Mouse (Mus musculus): ENCODE data around the gene Sec22b. TPM values are rescaled to one million over a fixed set of nuclear protein-coding genes. Genes with fewer than 3 reads are reported as not detected.

Gene Sec22b
- total RNA-seq, 4 experiments from 2014 or later, result 102 to 214 (median 143) TPM

DNA sequence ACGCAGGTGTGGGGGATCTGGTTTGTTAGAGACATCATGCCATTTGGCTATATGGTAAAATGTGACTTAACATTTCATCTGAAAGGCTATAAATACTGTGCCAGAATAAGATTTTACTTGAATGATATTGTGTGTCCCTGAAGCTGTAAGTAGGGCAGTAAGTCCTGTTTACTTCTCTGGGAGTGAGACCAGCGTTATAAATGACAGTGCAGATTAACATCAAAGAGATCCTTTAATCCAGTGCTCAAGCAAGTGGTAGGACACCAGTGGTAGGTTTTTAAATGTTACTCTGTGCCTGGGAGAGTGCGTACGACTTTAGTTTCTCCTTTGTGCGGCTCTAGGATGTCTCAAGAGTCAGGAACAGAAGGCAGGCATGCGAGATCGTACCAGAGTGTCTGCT, 10.1 kb downstream of the Sec22b start:
- DNase-seq, result no peak

DNA sequence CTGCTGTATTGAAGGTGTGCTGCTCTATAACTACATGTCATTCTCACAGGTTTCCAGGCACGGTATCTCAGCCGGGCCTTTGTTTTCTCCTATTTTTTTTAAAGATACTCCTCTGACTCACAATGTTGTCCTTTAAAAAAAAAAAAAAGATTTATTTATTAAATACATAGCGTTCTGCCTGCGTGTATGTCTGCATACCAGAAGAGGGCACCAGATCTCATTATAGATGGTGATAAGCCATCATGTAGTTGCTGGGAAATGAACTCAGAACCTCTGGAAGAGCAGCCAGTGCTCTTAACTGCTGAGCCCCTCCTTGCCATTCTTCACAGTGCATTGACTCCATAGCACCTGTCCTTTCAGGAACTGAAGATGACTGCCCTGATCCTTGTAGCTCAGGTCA, 14.1 kb downstream of the Sec22b start:
- no peak for DNase-seq

DNA sequence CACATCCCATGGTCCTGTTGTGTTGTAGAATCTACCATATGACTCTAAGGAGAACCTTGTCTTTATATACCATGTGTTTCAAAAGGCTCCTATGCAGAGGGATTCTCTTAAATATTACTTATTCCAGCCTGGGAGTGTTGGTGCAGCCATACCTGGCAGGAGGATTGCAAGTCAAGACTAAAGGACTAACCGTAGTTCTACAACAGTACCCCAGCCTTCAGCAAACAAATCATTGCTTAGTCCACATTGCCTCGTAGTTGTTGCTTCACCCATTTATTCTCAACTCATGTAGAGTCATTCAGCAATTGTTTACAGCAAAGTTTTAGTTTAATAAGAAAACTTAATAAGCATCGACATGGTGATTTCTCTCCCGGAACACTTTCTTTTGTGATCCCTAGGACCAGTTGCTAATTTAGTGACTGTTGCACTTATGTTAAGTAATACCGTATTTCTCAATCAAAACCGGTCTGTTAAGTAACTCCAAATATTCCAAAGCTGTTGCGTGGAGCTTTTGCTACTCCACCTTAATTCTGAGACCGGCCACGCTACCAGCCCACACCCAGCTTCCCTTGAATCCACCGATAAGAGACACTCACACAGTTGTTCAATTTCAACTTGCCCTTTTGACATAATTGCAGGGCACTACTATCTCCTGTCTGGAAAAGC, 18.0 kb downstream of the Sec22b start:
- DNase-seq, result no peak

DNA sequence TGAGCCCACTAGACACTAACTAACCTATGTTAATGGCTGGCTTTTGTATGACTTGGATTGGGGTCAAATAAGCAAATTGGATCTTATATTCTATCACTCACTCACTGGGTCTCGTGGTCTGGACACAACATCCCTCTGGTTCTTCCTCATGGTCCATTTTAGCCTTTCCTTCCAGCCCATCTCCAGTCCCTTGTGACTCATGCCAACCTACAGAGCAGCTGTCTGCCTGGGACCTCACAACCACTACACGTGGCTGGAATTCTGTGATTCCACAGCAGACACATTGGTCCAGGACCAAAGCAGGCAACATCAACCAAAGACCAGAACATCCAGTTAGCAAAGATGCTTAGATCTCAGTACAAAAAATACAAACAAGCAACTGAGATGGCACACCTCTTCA, 24.3 kb downstream of the Sec22b start:
- no peak for DNase-seq

DNA sequence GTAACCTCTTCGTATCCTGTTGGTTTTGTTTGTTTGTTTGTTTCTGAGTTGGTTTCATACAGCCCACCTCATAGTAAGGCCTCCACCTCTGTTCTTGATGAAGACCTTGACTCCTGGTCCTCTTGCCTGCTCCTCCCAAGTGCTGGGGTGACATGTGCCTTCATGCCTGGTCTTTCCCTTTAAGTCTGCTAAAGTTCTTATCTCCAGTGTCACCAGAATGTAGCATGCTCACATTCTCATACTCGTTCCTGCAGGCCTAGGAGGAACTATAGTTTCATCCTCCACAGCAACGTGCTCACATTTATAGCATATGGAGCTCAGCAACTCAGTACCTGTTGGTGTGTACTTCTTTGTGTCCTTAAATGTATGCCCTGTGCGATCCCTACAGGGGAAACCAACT, 26.3 kb downstream of the Sec22b start:
- DNase-seq, result no peak

DNA sequence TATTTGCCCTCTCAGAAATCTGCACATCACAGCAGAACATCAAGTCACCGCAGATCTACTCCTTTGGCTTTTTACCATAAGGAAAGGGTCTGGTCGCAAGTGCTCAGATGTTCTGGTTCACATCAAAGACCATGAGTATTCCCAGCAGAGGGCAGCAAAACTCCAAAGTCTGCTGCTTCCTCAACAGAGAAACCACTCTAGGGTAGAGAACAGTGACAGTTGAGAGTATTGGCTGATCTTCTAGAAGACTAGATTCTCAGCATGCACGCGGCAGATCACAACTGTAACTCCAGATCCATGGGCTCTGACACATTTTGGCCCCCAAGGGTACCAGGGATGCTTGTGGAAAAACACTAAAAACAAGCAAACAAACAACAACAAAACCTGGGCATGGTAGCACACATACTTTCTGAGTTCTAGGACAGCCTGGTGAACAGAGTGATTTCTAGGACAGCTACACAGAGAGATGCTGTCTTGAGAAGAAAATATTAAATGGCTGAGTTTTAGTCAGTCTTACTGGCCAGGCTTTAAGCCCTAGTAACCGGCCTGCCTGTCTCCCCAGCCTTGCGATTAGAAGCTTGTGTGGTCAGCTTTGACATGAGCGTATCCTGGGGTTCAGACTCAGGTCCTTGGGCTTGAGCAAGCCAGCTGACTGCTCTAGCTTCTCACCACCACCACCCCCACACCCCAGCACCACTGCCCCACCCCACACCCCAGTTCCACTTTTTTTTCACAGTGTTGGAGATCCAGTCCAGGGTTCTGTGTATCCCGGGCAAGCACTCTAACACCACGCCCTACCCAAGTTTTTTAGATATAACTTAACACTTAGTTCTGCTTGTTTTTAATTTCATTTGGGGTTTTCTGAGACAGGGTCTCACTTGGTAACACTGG, 28.2 kb downstream of the Sec22b start:
- DNase-seq, result peak; percentile 41

DNA sequence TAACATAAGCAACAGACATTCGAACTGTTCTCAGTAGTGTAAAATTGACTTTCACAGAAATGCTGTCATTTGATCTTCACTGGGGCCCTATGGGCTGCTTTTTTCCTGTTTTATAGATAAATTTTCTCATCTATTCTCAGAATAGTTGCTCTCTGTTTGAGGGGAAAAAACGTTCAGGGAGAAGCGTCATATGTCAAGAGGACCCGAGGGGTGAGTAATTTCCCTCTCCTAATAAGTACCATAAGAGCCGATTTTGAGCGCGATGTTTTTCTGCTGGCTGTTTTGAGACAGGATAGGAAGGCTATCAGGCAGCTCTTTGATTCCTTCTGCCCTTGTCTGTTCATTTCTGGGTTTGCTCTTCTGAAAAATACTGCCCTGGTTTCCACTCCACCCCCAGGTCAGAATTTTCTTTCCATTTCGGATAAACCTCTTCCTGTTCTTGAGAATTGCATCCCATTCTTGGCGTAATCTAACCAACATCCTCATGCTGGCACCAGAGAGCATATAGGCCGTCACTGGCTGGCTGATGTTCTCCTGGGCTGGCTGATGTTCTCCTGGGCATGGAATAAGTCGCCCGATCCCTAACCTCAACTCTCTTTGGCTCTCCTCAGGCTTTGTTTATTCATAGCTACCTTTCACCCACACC, 29.3 kb downstream of the Sec22b start:
- no peak for DNase-seq

DNA sequence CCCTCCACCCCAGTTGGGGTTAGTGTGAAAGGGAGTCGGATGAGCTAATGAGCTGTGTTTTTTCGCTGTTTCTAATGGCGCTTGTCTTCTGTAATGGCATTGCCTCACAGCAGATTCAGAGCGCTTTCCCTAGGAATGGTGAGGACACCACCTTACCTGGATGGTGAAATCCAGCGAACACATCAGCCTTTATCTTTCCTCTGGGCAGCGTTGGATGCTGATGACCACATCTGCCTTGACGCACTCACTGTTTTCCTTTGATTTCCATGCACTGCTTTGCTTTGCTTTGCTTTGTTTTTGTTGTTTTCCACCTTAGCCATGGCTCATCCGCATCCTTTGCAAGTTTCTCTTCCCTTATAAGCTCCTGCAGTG, 29.8 kb downstream of the Sec22b start:
- DNase-seq, result no peak

DNA sequence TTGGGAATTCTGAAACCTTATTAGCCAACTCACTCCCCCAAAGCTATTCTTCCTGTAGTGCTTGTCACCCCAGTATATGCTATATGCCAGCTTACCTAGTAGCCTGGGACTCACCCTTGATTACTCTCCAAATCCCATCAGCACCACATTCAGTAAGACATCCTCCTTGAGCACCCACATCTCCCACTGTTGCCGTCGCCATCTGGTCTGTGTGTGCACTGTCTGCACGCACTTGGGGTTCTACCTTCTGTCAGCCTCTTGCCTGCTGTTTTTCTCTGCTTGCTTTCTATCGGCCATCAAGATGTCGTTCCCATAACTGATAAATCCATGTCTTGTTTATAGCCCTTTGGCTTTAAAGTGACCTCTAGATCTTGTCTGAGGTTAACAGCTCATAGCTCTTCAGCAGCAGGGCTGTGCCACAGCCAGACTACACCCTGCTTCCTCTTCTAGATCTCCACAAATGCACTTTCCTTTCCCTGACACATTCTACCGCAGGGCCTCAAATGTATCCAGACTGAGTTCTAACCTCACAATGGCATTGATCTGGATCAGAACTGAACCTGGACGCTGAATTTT, 30.4 kb downstream of the Sec22b start:
- DNase-seq, result no peak

DNA sequence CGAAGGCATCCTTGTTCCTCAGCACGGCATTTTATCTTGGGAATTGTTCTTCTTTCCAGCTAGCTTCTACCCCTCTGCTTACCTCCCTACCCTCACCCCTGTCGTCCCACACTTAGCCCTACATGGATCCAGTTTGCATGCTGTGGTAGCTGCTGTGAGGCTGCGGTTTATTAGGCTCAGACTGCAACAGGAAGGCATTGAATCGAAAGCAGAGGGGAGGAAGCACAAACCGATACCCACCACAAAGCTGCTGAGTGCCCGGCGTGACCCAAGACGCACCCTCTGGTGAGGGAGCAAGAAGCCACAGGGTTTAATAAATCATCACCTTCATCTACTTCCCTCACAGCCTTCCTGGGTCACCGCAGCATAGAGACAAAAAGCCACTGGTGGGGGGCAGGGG, 31.1 kb downstream of the Sec22b start:
- DNase-seq, result no peak

DNA sequence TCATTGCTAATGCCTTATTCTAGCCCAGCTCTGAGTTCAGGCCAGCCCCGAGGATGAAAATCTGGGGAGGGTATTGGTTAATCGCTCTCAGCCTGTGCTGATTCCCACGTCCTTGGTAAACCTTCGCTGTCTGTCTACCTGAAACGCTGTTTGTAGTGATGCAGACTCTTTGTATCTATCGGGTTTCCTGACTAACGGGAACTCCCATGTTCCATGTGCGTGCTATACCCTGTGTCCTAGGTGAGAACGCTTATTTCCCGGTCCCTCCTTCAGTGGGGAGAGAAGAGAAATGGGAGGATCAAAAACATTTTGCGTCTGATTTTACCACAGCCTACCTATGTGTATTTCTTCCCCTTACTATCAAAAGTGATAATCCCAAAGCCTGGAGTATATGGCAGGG, 31.8 kb downstream of the Sec22b start:
- no peak for DNase-seq

DNA sequence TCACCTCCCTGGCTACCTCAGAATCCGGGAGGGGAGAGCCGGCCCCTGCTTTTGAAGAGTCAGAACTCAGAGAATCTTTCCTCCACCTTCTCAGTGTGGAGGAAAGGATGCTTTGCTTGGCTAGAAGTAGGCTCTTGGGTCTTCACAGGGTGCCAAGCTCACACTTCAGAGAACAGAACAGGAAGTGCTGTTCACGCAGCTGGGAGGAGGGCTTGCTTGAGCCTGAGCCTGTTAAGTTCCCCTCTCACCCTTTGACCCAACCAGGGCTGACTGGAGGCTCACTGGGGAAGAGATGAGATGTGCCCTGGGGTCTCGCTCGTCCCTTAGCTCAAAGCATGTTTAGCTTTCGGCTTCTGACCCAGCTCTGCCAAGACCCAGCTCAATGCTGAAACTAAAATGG, 32.3 kb downstream of the Sec22b start:
- DNase-seq, result no peak

DNA sequence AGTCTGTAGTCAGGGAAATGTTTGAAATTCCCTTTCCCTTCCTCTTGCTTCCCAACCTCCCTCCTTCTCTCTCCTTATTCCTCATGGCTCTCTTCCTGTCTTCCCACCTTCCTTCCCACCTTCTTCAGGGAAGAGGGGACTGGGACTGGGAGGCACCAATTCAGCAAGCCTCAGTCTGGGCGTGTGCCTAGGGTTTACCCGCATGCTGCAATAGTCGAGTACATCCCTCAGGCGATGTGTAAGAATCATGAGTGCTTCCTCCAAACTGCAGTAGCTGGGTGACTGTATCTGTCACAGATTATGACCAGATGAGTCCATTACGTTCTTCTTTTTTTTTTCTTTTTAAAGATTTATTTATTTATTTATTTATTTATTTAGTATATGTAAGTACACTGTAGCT, 32.8 kb downstream of the Sec22b start:
- no peak for DNase-seq

DNA sequence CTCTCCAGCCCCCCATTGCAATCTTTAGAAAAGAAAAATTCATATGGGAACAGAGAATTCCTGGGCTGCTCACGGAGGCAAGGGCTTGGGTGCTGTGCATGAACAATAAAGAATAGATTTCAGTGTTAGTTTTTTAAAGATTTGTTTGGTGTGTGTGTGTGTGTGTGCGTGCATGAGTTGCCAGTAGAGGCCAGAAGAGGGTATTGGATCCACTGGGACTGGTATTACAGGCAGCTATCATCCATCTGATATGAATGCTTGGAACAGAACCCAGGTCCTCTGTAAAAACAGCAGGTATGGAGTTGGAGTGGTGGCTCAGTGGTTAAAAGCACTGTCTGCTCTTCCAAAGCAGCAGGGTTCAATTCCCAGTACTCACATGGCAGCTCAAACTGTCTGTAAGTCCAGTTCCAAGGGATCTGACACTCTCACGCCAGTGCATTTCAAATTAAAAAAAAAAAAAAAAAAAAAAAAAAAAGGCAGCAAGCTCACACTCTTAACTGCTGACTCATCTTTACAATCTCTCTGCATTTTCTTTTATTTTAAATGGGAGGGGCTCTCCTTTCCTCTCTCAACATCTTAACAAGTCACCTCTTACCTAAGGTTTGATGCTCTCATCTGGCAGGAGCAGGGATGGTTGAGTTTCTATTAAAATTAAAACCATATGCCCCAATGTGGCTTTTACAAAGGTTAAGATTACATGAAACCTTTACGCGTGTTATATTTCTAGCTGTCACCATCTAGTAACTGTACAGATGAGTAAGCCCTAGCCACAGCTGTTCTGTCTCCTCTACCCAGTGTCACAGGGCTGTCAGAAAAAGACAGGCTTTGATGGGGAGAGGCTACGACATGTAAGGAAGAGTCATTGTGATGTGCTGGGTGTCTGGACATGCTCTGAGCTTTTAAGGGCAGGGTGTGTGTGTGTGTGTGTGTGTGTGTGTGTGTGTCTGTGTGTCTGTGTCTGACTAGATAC, 33.6 kb downstream of the Sec22b start:
- DNase-seq, result no peak

DNA sequence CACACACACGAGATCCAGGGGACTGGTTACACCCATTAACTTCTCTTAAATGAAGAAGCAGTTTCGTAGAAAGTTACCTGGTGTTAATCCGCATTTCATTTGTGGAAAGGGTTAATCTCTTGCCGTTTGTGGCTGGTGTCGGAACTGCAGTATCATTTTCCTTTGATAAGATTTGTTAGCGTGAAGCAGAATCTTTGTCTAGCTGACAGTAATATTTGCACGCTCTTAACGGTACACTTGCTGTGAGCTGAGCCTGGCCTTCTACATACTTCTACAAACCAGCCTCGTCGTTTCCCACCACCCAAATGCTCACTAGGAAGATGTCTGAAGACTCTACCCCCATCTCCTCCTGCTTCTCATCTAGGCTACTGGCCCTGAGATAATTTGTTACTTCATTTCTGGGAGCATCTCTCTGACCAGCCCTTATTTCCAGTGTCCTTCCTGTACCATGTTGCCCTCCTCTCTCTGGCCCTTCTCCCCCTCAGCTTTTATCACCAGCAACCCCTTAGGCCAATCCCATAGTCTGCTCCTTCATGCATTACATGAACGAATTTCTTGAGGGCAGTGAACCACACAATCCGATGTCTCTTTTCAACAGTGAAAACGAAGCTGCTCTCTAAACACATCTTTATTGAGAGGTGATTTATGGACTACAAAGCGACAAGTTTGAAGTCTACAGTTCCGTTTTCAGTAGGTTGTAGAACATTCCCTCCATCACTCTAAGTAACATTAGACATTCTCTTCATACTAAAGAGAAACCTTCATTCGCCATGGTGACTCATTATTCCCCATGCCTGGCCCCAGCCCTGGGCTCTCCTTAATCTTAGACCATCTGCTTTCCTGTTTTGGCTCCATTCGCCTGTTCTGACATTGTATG, 36.3 kb downstream of the Sec22b start:
- no peak for DNase-seq

DNA sequence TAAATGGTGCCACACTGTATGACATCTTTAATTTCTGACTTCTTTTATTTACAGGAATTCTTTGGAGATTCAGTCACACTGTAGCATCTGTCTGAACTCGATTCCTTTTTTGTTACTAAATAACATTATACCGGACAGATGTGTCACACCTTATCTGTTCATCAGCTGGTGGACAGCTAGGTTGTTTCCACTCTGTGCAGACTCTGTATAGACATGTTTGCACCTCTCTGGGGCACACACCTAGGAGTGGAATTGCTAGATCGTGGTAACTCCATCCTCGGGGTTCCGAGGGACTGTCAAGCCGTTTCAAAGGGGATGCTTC, 36.9 kb downstream of the Sec22b start:
- DNase-seq, result no peak

DNA sequence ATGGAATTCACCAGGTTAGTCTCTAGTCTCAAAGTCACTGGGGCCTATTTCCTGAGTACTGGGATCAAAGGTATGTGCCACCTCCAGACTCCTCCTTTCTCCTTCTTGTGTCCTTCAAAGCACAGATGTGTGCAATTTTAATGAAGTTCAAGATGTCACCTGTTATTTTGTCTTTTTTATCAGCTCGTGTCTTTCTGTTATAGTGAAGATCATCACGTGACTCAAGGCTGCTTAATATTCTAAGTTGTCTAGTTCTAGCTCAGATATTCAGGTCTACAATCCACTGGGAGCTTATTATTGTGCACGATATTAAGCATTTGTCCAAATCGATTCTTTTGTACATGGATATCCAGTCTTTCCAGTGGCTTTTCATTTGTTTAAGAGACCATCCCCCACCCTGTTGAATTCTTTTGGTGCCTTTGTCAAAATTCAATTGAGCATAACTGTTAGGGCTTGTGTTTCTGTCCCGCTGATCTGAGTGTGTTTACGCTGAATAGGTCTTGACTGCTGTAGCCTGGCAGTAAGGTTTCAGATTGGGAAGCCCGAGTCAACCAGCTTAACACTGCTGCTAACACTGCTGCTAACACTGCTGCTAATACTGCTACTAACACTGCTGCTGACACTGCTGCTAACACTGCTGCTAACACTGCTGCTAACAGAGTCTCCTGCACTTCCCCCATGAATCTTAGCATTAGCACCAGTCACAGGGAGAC, 38.0 kb downstream of the Sec22b start:
- DNase-seq, result no peak

DNA sequence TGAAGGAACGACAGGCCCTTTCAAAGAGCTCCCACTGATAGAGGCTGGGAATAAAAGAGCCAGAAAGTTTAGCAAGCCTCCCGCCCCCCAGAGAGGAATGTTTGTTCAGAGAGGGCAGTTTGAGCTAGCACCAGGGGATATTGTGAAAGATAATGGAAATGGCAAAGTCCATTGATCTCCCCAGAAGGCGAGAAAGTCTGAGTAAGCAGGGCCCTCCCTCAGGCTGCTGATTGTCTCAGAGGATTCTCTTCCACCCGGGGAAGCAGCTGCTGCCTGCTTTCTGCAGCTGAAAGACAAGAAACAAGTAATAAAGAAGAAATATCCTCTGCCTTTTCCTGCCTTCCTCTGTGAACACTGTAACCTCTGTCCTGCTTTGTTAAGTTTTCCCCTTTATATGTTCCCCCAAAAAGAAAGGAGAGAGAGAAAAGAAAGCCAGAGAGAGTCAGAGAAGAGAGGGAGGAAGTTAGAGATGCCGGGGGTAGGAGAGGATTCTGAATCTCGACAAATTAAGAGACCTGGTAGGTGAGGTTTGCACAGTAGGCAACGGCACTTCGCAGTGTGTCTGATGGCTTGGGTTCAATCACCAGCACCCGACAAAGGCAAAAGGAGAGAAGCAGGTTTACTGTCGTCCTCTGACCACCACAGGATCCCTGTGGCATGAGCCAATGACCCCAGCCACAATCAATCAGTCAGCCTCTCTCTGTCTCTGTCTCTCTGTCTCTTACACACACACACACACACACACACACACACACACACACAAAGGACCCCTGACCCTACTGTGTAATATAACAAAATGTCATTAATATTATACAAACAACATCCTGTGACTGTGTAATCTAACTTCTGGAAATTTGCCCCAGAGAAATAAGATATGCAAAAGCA, 38.9 kb downstream of the Sec22b start:
- DNase-seq, result no peak

DNA sequence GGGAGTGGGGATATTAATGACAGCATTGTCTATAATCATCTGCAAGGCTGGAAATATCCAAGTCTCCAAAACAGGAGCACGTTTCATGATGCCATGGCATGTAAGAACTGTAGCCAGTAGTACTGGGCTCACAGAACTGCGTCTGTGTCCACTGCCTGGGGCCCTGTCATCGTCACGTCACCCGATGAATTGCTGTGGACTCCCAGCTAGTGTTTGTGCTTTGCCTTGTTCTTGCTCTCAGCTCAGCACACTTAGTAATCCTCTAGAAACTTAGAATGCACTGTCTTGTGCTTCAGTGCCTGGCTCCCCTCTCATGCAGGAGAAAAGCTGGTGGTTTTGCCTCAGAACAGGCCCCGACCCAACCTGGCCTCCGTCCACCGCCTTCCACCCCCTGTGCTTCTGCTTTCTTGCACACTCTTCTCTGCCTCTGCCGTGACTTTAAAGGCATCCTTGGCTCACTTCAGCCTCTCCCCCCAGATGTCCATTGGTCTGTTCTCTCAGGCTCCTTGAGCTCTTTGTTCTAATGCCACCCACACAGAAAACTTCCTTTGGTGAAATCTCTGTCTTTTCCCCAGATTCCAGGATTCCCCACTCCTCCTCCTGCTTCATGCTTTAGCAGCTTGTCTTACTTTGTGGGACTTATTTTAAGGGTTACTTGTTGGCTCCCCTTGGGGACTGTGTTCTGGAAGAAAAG, 39.7 kb downstream of the Sec22b start:
- no peak for DNase-seq

All from adrenal gland, adult 8-10 months (tissue).